Mouse (Mus musculus) forebrain, embryonic 12.5 days (tissue): ENCODE measurements at regions not wholly inside any gene's neighbourhood (a gene's known extent, or its start where the extent isn't known, plus 50 kb on each side); places are given as distances from the start of the nearest gene placed in this dataset.

Experiments
- ATAC-seq: fragments of 200-750 bp; cut with Nextera tagmentation; 2 replicates; pipeline ENCODE4 v1.8.0; 2017; ENCODE audit warnings: moderate TSS enrichment; ENCODE audit not compliant: low FRiP score
- H3K27ac ChIP-seq: fragments of 300-500 bp; sonication (generic); 2 replicates; pipeline ENCODE4 v1.5.1; 2016; ENCODE audit warnings: mild to moderate bottlenecking
- H3K27me3 ChIP-seq: fragments of 300-500 bp; sonication (generic); 2 replicates; pipeline ENCODE4 v1.6.1; 2016; ENCODE audit warnings: mild to moderate bottlenecking
- H3K36me3 ChIP-seq: fragments of 300-500 bp; sonication (generic); replicated peaks from 2 replicates; pipeline ENCODE4 v1.6.1; 2016; ENCODE audit warnings: mild to moderate bottlenecking
- H3K4me1 ChIP-seq: fragments of 300-500 bp; sonication (generic); 2 replicates; pipeline ENCODE4 v1.6.1; 2016
- H3K4me2 ChIP-seq: fragments of 300-500 bp; sonication (generic); 2 replicates; pipeline ENCODE4 v1.6.1; 2016; ENCODE audit warnings: mild to moderate bottlenecking, moderate library complexity
- H3K4me3 ChIP-seq: fragments of 300-500 bp; sonication (generic); replicated peaks from 2 replicates; pipeline ENCODE4 v1.5.1; 2016; ENCODE audit warnings: mild to moderate bottlenecking
- H3K9ac ChIP-seq: fragments of 300-500 bp; sonication (generic); 2 replicates; pipeline ENCODE4 v1.6.1; 2016; ENCODE audit warnings: mild to moderate bottlenecking
- H3K9me3 ChIP-seq: fragments of 300-500 bp; sonication (generic); 2 replicates; pipeline ENCODE4 v1.6.1; 2016
- WGBS: fragments of 180-500 bp; shearing (Covaris S2); methylation state at CpG from one replicate; pipeline ENCODE4 v1.1.7; 2016; 5-methylcytosine and 5-hydroxymethylcytosine counted together

- H3K4me2 ChIP-seq, result no peak overlapping the region
- 91% methylated on average over 15 of the region's 15 CpGs for WGBS
- no peak overlapping the region for H3K4me3 ChIP-seq
- ATAC-seq, result no peak
- peaks cover 13% of the 10 kb centered on the region for H3K4me1 ChIP-seq
- no peaks in the 10 kb centered on the region for H3K36me3 ChIP-seq
- no peak overlapping the region for H3K27ac ChIP-seq
- H3K27me3 ChIP-seq, result no peaks in the 10 kb centered on the region
- H3K9ac ChIP-seq, result no peak overlapping the region
- H3K9me3 ChIP-seq, result no peaks in the 10 kb centered on the region
These were observed 330.5 kb upstream of the Jarid2 start for GRCm38 (mm10) chr13:44398613-44399369.

DNA sequence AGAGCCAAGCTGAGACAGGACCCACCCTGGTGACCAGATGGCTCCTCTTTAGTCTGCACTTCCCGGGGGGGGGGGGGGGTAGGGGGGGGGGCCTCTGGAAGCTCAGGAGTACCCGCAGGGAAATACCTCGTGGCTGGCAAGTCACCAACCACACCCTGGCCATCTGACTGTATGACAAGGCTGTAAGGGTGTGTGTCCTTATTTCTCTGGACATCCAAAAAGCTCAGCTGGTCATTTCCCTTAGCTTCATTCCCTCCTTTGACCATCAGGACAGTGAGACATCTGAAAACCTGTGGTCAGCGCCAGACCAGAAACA, 329.9 kb upstream of the Jarid2 start:
- Histone ChIP-seq H3K9ac (no peak overlapping the region), H3K4me2 (no peak overlapping the region), H3K27me3 (no peaks in the 10 kb centered on the region), H3K4me1 (peaks cover 13% of the 10 kb centered on the region), H3K27ac (no peak overlapping the region), H3K36me3 (no peaks in the 10 kb centered on the region), H3K9me3 (no peaks in the 10 kb centered on the region), H3K4me3 (no peak overlapping the region)
- no peak for ATAC-seq
- WGBS, result 79% methylated on average over 3 of the region's 4 CpGs

DNA sequence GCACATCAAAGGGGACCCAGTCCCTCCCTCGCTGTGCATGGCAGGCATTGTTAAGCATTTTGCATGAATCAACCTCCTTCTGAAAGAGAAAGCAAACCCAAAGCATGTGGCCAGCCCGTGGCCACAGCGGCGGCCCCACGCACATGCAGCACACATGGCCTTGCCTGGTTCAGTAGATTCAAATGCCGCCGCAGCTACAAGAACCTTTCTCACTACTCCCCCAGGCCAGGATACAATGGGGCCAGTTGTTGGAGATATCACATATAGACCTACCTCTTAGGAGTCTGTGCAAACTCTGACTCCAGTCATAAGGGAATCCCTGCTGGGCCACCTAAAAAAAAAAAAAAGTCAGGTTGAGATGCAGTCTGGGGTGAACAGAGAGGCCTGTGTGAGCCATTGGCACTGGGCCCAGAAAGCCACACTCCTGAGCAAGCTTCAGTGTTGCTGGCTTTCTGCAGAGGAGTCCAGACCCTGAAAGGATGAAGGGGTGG, 329.4 kb upstream of the Jarid2 start:
- H3K27ac ChIP-seq, result no peak overlapping the region

DNA sequence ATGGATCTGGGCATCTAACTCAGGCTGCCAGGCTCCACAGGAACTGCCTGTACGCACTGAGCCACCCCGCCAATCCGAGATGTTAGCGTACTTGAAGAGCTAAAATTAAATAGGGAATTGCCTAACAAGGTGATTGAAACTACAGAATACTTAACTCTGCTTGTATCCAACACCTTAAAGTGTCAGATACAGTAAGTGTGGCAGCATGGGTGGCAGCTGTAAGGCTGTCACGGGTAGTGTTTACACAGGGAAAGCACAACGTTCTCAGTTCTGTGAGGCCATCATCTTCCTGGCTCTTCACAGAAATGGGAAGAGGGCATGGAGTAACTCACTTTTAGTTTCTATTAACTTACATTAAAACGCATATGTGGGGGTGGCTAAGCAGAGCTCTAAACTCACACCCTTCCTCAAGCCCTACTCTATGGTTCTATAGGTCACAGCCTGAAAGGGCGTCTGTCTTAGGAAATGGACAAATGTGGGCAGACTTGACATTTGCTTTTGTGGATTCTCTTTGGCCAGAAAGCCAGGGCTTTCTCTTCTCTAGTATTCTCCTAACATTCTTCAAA, 325.2 kb upstream of the Jarid2 start:
- H3K9ac ChIP-seq, result no peak overlapping the region
- peaks cover 11% of the 10 kb centered on the region for H3K4me1 ChIP-seq
- no peaks in the 10 kb centered on the region for H3K36me3 ChIP-seq
- no peaks in the 10 kb centered on the region for H3K27me3 ChIP-seq
- H3K9me3 ChIP-seq, result no peaks in the 10 kb centered on the region
- ATAC-seq, result no peak
- no peak overlapping the region for H3K27ac ChIP-seq
- H3K4me3 ChIP-seq, result no peak overlapping the region
- WGBS, result 92% methylated on average over 8 of the region's 8 CpGs
- no peak overlapping the region for H3K4me2 ChIP-seq

More for the DNA sequence above, 329.4 kb upstream of the Jarid2 start:
- H3K9ac ChIP-seq, result no peak overlapping the region
- H3K4me2 ChIP-seq, result no peak overlapping the region
- H3K4me3 ChIP-seq, result no peak overlapping the region
- WGBS, result 72% methylated on average over 7 of the region's 7 CpGs
- no peaks in the 10 kb centered on the region for H3K36me3 ChIP-seq
- H3K9me3 ChIP-seq, result no peaks in the 10 kb centered on the region
- ATAC-seq, result no peak
- no peaks in the 10 kb centered on the region for H3K27me3 ChIP-seq
- peaks cover 13% of the 10 kb centered on the region for H3K4me1 ChIP-seq

- no peaks in the 10 kb centered on the region for H3K36me3 ChIP-seq
These were observed 322.0 kb upstream of the Jarid2 start for GRCm38 (mm10) chr13:44407307-44407706.

DNA sequence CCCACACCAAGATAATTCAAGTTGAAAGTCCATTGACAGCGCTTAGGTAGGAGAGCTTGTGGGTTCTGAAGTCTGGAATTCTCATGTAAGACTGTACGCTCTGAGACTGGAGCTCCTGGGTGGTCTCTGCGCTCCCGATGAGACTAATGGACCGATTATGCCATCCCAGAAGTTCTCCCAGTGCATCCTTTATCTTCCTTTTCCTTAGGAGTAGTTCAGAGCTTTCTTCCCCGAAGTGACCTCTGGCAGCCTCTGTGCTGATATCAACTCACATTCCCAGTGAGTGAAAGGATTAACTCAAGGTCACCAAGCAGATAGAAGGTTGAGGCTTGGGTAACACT, 320.7 kb upstream of the Jarid2 start:
- H3K36me3 ChIP-seq, result no peaks in the 10 kb centered on the region
- ATAC-seq, result no peak
- 81% methylated on average over 6 of the region's 6 CpGs for WGBS
- H3K4me3 ChIP-seq, result no peak overlapping the region
- H3K27me3 ChIP-seq, result no peaks in the 10 kb centered on the region
- no peaks in the 10 kb centered on the region for H3K4me1 ChIP-seq
- H3K27ac ChIP-seq, result no peak overlapping the region
- H3K4me2 ChIP-seq, result no peak overlapping the region
- no peak overlapping the region for H3K9ac ChIP-seq
- H3K9me3 ChIP-seq, result no peaks in the 10 kb centered on the region

More at GRCm38 (mm10) chr13:44407307-44407706, 322.0 kb upstream of the Jarid2 start:
- no peak overlapping the region for H3K4me2 ChIP-seq
- no peaks in the 10 kb centered on the region for H3K27me3 ChIP-seq
- H3K4me3 ChIP-seq, result no peak overlapping the region
- H3K9me3 ChIP-seq, result no peaks in the 10 kb centered on the region
- no peak overlapping the region for H3K27ac ChIP-seq
- no peak for ATAC-seq
- no peaks in the 10 kb centered on the region for H3K4me1 ChIP-seq
- no peak overlapping the region for H3K9ac ChIP-seq
- 87% methylated on average over 2 of the region's 2 CpGs for WGBS

DNA sequence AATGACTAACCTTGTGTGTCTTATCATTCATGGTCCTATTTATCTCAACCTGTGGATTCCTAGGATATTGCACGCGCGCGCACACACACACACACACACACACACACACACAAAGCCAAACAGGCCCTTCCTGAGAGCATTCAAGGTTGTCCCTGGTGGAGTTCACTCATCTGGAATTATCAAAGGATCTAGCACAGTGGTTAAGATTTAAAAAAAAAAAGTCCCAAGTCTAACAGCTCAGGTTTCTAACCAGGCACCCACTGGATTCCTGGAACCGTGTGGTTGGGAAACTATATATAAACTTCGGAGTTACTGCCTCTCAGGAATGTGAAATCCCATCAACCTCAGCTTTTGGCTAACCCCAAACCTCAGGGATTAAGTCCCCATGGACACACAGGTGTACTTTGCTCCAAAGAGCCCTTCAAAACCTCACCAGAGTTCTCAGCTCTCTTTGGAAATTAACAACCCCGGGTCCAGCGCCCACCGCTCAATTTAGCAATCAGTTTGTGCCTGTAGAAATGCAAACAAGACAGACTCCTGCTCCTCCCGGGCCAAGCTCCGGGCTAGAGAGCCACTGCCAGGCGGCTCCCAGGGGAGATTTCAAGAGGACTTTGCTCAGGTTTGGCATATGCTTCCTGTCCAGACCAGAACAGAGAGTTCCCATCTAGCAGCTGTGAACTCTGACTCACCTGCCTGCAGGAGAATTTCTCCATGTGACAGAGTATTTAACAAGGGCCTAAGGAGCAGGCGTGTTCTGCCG, 320.1 kb upstream of the Jarid2 start:
- H3K4me3 ChIP-seq, result no peak overlapping the region
- 79% methylated on average over 14 of the region's 14 CpGs for WGBS
- H3K36me3 ChIP-seq, result no peaks in the 10 kb centered on the region
- H3K4me2 ChIP-seq, result no peak overlapping the region
- no peaks in the 10 kb centered on the region for H3K4me1 ChIP-seq
- no peaks in the 10 kb centered on the region for H3K27me3 ChIP-seq
- no peak overlapping the region for H3K9ac ChIP-seq
- no peak overlapping the region for H3K27ac ChIP-seq
- no peaks in the 10 kb centered on the region for H3K9me3 ChIP-seq
- ATAC-seq, result no peak

- Histone ChIP-seq H3K4me1 (no peaks in the 10 kb centered on the region), H3K9ac (no peak overlapping the region), H3K27ac (no peak overlapping the region), H3K36me3 (no peaks in the 10 kb centered on the region), H3K4me3 (no peak overlapping the region), H3K4me2 (no peak overlapping the region), H3K27me3 (no peaks in the 10 kb centered on the region), H3K9me3 (no peaks in the 10 kb centered on the region)
- ATAC-seq, result no peak
- 89% methylated on average over 5 of the region's 5 CpGs for WGBS
These were observed 319.6 kb upstream of the Jarid2 start for GRCm38 (mm10) chr13:44409720-44410047.

GRCm38 (mm10) chr13:44411781-44412496, 317.3 kb upstream of the Jarid2 start:
- Histone ChIP-seq H3K9me3 (no peaks in the 10 kb centered on the region), H3K4me3 (no peak overlapping the region), H3K4me2 (no peak overlapping the region), H3K4me1 (peaks cover 8% of the 10 kb centered on the region), H3K27me3 (no peaks in the 10 kb centered on the region), H3K27ac (no peak overlapping the region), H3K36me3 (no peaks in the 10 kb centered on the region), H3K9ac (no peak overlapping the region)
- no peak for ATAC-seq
- WGBS, result 93% methylated on average over 2 of the region's 2 CpGs

- H3K27me3 ChIP-seq, result peaks cover 2% of the 10 kb centered on the region; the same call in 1 of the 2 replicates
- 77% methylated on average over 9 of the region's 9 CpGs for WGBS
- peaks cover 16% of the 10 kb centered on the region for H3K4me1 ChIP-seq
- no peak overlapping the region for H3K4me2 ChIP-seq
- no peak overlapping the region for H3K27ac ChIP-seq
- no peaks in the 10 kb centered on the region for H3K9me3 ChIP-seq
- H3K36me3 ChIP-seq, result no peaks in the 10 kb centered on the region
- H3K4me3 ChIP-seq, result no peak overlapping the region
- no peak for ATAC-seq
- no peak overlapping the region; the same call in 1 of the 2 replicates for H3K9ac ChIP-seq
These were observed 316.0 kb upstream of the Jarid2 start for GRCm38 (mm10) chr13:44413305-44413704.

- no peak for ATAC-seq
- H3K9me3 ChIP-seq, result 0 out of 2 replicates have a peak, but pooled peaks cover 3% of the 10 kb centered on the region
- WGBS, result 83% methylated on average over 7 of the region's 7 CpGs
- H3K36me3 ChIP-seq, result no peaks in the 10 kb centered on the region
- peaks cover 34% of the 10 kb centered on the region for H3K4me1 ChIP-seq
- H3K27me3 ChIP-seq, result peaks cover 9% of the 10 kb centered on the region; the same call in 1 of the 2 replicates
- H3K9ac ChIP-seq, result no peak overlapping the region
- H3K4me3 ChIP-seq, result no peak overlapping the region
- H3K27ac ChIP-seq, result no peak overlapping the region
- H3K4me2 ChIP-seq, result no peak overlapping the region
These were observed 313.3 kb upstream of the Jarid2 start for GRCm38 (mm10) chr13:44415971-44416370.

DNA sequence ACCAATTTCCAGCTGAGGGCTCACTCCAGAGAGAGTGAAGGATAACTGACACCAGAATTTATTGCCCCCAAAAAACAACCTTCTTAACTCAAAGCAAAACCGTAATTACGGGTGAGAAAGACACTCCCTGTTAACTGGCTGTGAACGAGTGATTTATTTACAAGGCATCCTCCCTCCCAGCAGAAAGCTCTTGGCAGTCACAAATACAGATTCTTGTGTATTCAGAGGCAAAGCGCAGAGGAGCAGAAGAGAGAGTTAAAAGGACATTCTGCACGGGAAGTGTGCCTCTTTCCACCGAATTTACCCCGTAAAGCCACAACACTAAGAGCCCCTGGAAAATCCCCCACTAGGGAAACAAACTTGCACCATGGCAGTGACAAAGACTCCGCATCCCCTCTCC, 312.3 kb upstream of the Jarid2 start:
- no peak for ATAC-seq
- WGBS, result 2% methylated on average over 7 of the region's 8 CpGs
- Histone ChIP-seq H3K4me3 (no peak overlapping the region), H3K36me3 (no peaks in the 10 kb centered on the region), H3K27me3 (peaks cover 9% of the 10 kb centered on the region; the same call in 1 of the 2 replicates), H3K4me1 (peaks cover 34% of the 10 kb centered on the region), H3K4me2 (peak overlapping the region; percentile 35), H3K9me3 (0 out of 2 replicates have a peak, but pooled peaks cover 3% of the 10 kb centered on the region), H3K9ac (peak overlapping the region; percentile 21), H3K27ac (peak overlapping the region; percentile 50; the same call in 1 of the 2 replicates)
